Mouse (Mus musculus) hindbrain, postnatal 0 days (tissue): ENCODE results near the gene Cplx3. TPM values are rescaled to one million over a fixed set of nuclear protein-coding genes. Genes with fewer than 3 reads are reported as not detected.

Experiments used
- ATAC-seq: fragments of 200-750 bp; cut with Nextera tagmentation; 2 replicates; pipeline ENCODE4 v1.8.0; 2017; ENCODE audit warnings: mild to moderate bottlenecking, moderate TSS enrichment, moderate library complexity
- DNase-seq: peaks from one replicate; pipeline ENCODE4 v3.0.0-alpha.2; 2015; ENCODE audit warnings: low spot score
- H3K27ac ChIP-seq: fragments of 300-500 bp; sonication (generic); 2 replicates; pipeline ENCODE4 v1.5.1; 2014; ENCODE audit warnings: mild to moderate bottlenecking
- H3K27me3 ChIP-seq: fragments of 300-500 bp; sonication (generic); 2 replicates; pipeline ENCODE4 v1.6.1; 2014; ENCODE audit warnings: low read length, mixed read lengths; ENCODE audit not compliant: insufficient read depth
- H3K36me3 ChIP-seq: fragments of 300-500 bp; sonication (generic); 2 replicates; pipeline ENCODE4 v1.6.1; 2014; ENCODE audit warnings: low read length, mixed read lengths; ENCODE audit not compliant: insufficient read depth
- H3K4me1 ChIP-seq: fragments of 300-500 bp; sonication (generic); 2 replicates; pipeline ENCODE4 v1.6.1; 2014; ENCODE audit warnings: antibody characterized with exemption, low read length, mixed read lengths; ENCODE audit not compliant: insufficient read depth
- H3K4me2 ChIP-seq: fragments of 300-500 bp; sonication (generic); 2 replicates; pipeline ENCODE4 v1.6.1; 2014; ENCODE audit warnings: low read depth, mild to moderate bottlenecking, low read length, moderate library complexity, mixed read lengths
- H3K4me3 ChIP-seq: fragments of 300-500 bp; sonication (generic); 2 replicates; pipeline ENCODE4 v1.5.1; 2014; ENCODE audit warnings: low read length
- H3K9ac ChIP-seq: fragments of 300-500 bp; sonication (generic); replicated peaks from 2 replicates; pipeline ENCODE4 v1.6.1; 2014; ENCODE audit warnings: mild to moderate bottlenecking, low read length, moderate library complexity, mixed read lengths
- H3K9me3 ChIP-seq: fragments of 300-500 bp; sonication (generic); 2 replicates; pipeline ENCODE4 v1.6.1; 2016; ENCODE audit warnings: low read length, mixed read lengths
- CTCF ChIP-seq: IDR thresholded peaks from 2 replicates; pipeline ENCODE4 v1.5.1; 2016; ENCODE audit warnings: antibody characterized with exemption, control low read depth, low read depth
- WGBS: fragments of 180-500 bp; shearing (Covaris S2); extraction: QIAGEN DNeasy Blood & Tissue Kit; methylation state at CpG from one replicate; pipeline ENCODE4 v1.1.7; 2014; 5-methylcytosine and 5-hydroxymethylcytosine counted together
- polyA plus RNA-seq: library from polyadenylated mRNA; unstranded; fragments of >200 nt; fragmentation: Nextera tagmentation; extraction: Ambion mirVana; gene quantifications from 2 replicates; pipeline ENCODE4 v1.2.1, GENCODE M21; 2015
- total RNA-seq: library from RNA; depleted of rRNA; stranded (reverse); fragments of >200 nt; gene quantifications from 2 replicates; pipeline ENCODE4 v1.2.3, GENCODE M21; 2014

Cplx3 gene
- total and polyA plus RNA-seq, 2 experiments from 2014 or later = 0.10 to 1.2 TPM

- WGBS = 71% methylated on average over 9 of the region's 9 CpGs
- Histone ChIP-seq H3K36me3 (peaks cover 18% of the 10 kb centered on the region; the same call in 1 of the 2 replicates), H3K4me1 (peaks cover 7% of the 10 kb centered on the region; the same call in 1 of the 2 replicates), H3K27ac (no peak overlapping the region), H3K4me3 (no peak overlapping the region), H3K27me3 (no peaks in the 10 kb centered on the region), H3K9ac (no peak overlapping the region), H3K9me3 (no peaks in the 10 kb centered on the region), H3K4me2 (no peak overlapping the region)
- DNase-seq (no peak), ATAC-seq (no peak)
- TF ChIP-seq CTCF = no peak
These were observed 11.9 kb downstream of the Cplx3 start for GRCm38 (mm10) chr9:57594174-57594509.

GRCm38 (mm10) chr9:57593454-57594173 lies 12.5 kb downstream of the Cplx3 start:
- no peaks in the 10 kb centered on the region for H3K9me3 ChIP-seq
- DNase-seq (no peak), ATAC-seq (no peak)
- H3K36me3 ChIP-seq = peaks cover 18% of the 10 kb centered on the region; the same call in 1 of the 2 replicates
- peaks cover 7% of the 10 kb centered on the region; the same call in 1 of the 2 replicates for H3K4me1 ChIP-seq
- no peak overlapping the region for H3K27ac ChIP-seq
- 38% methylated on average over 12 of the region's 12 CpGs for WGBS
- no peak overlapping the region for H3K9ac ChIP-seq
- no peak for TF ChIP-seq CTCF
- no peak overlapping the region for H3K4me2 ChIP-seq
- no peak overlapping the region for H3K4me3 ChIP-seq
- H3K27me3 ChIP-seq = no peaks in the 10 kb centered on the region

- H3K9ac ChIP-seq = no peak overlapping the region; the same call in 1 of the 2 replicates
- H3K4me1 ChIP-seq = peaks cover 7% of the 10 kb centered on the region; the same call in 1 of the 2 replicates
- TF ChIP-seq CTCF = peak; percentile 64
- H3K4me2 ChIP-seq = peak overlapping the region; percentile 94
- 45% methylated on average over 5 of the region's 5 CpGs for WGBS
- peaks cover 29% of the 10 kb centered on the region; the same call in 1 of the 2 replicates for H3K36me3 ChIP-seq
- H3K27me3 ChIP-seq = no peaks in the 10 kb centered on the region
- H3K9me3 ChIP-seq = no peaks in the 10 kb centered on the region
- DNase-seq (peak; percentile 44), ATAC-seq (no peak)
- no peak overlapping the region for H3K27ac ChIP-seq
- H3K4me3 ChIP-seq = no peak overlapping the region
These were observed 15.4 kb downstream of the Cplx3 start for GRCm38 (mm10) chr9:57590726-57591125.

GRCm38 (mm10) chr9:57589224-57590126 lies 16.6 kb downstream of the Cplx3 start, which contains the start of gene Ulk3:
Gene Ulk3 (plus strand): TSS chr9:57589452.
- Histone ChIP-seq H3K36me3 (peaks cover 19% of the 10 kb centered on the region; the same call in 1 of the 2 replicates), H3K27me3 (no peaks in the 10 kb centered on the region), H3K27ac (peak within 1 kb of the TSS; percentile 80), H3K4me2 (peak within 1 kb of the TSS; percentile 94), H3K4me3 (peak within 1 kb of the TSS; percentile 76), H3K9ac (peak within 1 kb of the TSS; percentile 80), H3K9me3 (no peaks in the 10 kb centered on the region), H3K4me1 (peaks cover 7% of the 10 kb centered on the region; the same call in 1 of the 2 replicates)
- peak; percentile 77 for ATAC-seq
- WGBS = under 1% methylated on average over 58 of the region's 58 CpGs
- DNase-seq = peak; percentile 82
- TF ChIP-seq CTCF = peak; percentile 36

GRCm38 (mm10) chr9:57584991-57585390 lies 21.1 kb downstream of the Cplx3 start:
- H3K9me3 ChIP-seq = no peaks in the 10 kb centered on the region
- H3K27me3 ChIP-seq = no peaks in the 10 kb centered on the region
- peaks cover 53% of the 10 kb centered on the region for H3K36me3 ChIP-seq
- peaks cover 3% of the 10 kb centered on the region; the same call in 1 of the 2 replicates for H3K4me1 ChIP-seq
- H3K4me2 ChIP-seq = no peak overlapping the region
- H3K27ac ChIP-seq = no peak overlapping the region
- DNase-seq (no peak), ATAC-seq (no peak)
- no peak overlapping the region for H3K9ac ChIP-seq
- TF ChIP-seq CTCF = no peak
- H3K4me3 ChIP-seq = no peak overlapping the region
- 82% methylated on average over 3 of the region's 3 CpGs for WGBS

GRCm38 (mm10) chr9:57577144-57577849 lies 28.8 kb downstream of the Cplx3 start:
- no peak overlapping the region for H3K4me2 ChIP-seq
- no peak overlapping the region for H3K9ac ChIP-seq
- DNase-seq = no peak
- H3K4me1 ChIP-seq = no peaks in the 10 kb centered on the region
- 84% methylated on average over 6 of the region's 6 CpGs for WGBS
- no peak overlapping the region for H3K4me3 ChIP-seq
- no peak for ATAC-seq
- no peak overlapping the region for H3K27ac ChIP-seq
- H3K9me3 ChIP-seq = no peaks in the 10 kb centered on the region
- H3K27me3 ChIP-seq = no peaks in the 10 kb centered on the region
- peaks cover 51% of the 10 kb centered on the region for H3K36me3 ChIP-seq
- TF ChIP-seq CTCF = no peak
